Mouse (Mus musculus) testis, postnatal 10 days (tissue): ENCODE data around the gene Fgd5.
"Not testable (repeated sequence)": the region's sequence is repeated elsewhere in the genome, so short reads cannot be mapped to it uniquely, and the experiment has no call there.

Source experiments
- DNase-seq: peaks from one replicate; pipeline ENCODE4 v3.0.0; 2021; ENCODE audit warnings: low spot score

Gene Fgd5

DNA sequence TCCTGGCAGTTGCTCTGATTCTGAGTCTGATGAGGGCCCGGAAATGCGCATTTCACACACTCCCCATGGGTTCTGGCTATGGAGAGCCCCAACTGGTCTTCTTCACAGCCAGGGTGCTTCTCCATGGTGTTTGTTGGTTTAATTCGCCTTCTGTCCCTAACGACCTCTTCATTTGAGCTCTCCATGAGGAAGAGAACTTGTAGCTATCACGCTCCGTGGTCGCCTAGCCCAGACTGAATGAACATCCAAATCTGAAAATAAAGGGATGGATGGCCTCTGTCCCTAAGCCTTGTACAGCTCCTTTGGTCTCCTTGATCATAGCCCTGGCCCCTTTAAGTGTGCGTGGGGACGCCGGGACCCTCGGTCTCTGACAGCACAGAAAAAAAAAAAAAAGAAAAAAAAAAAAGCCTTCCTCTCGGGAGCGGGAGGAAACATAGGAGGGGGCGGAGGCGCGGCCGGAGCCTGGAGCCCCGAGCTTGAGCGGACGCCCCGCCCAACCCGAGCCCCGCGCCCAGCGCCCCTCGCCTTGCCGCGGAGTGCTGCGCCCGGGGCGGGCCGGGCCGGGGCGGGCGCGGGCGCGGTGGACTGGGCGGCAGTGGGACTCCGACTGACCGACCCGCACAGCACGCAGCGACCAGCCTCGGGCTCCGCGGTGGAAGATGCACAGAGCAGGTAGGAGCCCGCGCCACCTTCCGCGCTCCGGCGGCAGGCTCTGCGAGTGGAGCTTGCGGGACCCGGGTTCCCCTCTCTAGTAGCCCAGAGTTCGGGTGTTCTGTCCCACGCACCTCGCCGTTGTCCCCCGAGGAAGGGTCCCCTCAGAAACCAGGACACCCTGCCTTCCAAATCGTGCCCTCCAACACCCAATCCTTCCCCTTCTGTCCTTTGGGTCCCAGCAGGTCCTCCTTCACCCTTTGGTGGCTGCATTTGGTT is at the start of gene Fgd5:
Fgd5 (plus strand) TSS at position 508 of the 930 bp plus-strand sequence.
- DNase-seq = peak; percentile 54

DNA sequence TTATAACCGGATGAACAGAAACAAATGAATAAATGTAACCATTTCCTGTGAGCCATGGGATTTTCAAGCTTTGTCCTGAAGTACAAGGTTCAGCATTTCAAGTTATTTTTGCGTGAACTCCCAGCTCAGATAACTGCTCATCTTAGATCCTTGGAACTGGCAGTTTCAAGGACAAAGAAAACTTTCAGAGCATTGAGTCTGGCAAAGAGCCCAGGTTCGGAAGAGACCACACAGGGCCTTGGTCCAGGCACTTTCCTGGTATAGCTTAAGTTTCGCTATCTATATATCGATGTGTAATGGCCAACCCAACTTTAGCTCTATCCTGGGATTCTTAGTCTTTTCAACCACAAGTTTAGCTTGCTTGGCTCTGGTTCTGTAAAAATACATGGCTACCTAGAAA is 47.4 kb upstream of the Fgd5 start:
- DNase-seq = no peak

DNA sequence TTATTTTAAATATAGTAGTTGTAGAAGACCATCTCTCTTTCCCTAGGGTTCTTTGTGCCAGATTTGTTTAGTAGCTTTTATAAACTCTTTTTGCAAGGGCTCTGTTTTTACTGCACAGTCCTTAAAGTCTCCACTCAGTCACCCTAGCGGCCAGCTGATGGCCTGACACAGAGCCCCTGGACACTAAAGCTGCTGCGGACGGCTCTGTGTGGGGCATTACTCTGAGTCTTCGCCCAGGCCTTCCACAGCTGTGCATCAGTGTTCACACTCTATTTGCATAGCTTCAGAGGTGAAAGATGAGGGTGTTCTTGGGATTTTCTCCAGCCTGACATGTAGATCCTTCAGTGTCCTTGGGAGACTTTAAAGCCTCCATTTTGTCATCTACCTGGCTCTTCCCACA is 40.2 kb upstream of the Fgd5 start:
- no peak for DNase-seq

DNA sequence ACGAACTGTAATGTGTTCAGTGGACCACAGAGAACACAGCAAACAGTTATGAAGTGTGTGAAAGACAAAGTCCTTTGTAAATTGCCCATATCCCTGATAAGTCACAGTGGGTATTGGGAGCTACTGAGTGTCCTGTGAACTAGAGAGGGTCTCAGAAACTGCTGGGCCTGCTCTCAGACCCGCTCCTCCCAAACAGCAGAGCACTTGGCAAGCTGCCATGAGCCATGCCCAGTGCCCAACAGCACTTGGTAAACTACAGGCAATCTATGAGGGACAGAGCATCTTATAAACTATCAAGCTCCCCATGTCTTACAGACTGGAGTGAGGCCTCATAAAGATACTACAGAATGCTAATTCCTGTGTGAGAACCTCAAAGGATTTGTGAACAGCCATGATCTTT is 30.3 kb upstream of the Fgd5 start:
- peak; percentile 52 for DNase-seq

DNA sequence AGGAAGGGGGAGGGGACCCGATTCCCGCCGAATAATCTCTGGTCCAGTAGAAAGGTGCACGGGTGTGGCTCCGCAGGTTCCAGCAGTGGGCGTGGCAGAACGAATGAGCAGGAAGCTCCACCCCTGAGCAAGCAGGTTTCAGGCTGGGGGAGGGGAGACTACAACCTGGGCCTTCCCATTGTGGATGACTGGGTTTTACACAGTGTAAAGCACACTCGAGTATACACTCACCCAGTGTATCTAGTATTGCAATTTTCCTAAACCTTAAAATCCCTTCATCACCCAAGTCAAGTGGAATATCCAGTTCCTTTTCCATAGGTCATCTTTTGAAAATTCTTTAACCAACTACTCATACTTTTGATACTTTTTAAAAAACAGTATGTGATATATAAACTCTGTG is 20.7 kb upstream of the Fgd5 start:
- DNase-seq = not testable (repeated sequence)

DNA sequence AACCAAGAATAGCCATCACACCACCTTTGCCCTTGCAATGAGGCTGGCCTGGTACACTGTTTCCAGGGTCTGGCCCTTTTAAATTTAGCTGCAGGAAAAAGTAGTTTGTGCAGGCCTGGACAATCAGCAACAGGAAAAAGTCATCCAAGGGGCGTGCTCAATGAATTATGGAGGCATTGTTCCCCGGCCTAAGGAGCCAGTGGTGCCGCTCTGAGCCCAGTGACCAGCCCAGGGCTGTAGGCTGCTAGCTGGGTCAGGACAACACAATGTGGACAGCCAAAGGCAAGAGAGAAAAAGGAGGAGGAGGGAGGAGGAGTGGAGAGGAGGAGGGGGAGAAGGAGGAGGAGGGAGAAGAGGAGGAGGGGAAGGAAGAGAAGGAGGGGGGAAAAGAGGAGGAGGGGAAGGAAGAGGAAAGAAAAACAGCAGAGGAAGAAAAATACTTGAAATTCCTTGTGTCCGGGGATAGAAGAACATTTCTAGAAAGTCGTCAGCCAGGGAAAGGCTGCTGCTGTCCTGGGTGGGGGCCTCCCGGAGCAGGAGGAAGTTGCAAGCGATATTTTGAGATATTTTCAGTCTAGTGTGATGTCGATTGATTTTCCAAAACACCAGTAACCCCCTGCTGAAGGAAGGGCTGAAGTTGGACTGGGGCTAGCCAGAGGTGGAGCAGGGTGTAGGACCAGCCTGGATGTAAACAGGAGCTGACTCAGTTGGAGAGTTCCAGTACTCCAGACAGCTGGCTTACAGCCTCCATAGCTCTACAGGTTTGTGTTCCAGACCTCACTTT is 18.5 kb upstream of the Fgd5 start:
- DNase-seq = no peak

DNA sequence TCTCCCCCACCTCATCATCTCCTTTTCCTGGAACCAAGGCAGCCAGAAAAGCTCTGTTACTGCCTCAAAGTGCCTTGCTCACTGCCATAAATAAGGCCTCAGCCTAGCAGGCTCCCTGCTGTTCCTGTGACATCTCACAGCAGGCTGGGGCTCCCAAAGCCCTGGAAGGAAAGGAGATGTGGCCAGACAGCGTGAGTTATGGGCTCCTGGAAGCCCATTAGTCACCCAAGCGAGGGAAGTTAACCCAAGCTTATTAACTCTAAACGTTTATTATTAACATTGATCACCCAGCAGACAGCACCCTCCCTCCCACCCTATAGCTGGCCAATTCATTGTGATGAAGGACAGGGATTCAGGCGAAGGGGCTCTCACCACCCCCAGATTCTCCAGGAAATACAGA is 15.2 kb upstream of the Fgd5 start:
- no peak for DNase-seq

DNA sequence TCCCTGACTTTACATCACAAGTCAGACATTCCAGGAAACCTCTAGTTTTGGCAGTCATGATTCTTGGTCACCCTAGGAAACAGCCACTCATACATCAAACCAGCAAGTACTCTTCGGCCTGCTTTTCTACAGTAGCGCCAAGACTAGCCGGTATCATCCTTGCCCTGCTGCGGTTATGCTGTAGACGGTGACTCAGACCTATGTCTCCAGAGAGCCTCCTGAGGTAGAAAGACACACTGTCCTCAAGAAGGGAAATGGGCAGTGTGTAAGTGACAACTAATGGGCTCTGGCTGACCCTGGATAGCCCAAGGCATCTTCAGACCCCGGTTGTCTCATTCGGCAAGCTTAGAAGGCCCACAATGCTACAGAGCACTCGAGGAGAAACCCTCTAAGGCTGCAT is 13.6 kb upstream of the Fgd5 start:
- no peak for DNase-seq

DNA sequence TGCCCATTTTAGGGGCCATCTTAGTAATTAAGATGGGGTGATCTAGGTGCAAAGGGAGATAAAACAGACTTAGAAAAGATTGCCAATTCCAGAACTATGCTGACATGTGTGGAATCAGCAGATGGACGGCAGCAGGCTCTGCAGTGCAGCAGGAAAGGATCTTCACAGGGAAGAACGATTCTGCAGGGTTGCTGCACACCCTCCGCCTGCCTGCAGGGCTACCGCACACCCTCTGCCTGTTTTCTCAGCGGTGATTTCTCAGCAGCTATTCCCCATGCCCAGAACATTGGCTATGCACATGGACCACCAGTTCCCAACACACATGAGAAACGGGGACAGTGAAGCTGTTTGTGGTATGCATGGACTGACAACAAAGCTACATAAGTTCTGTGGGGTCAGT is 12.7 kb upstream of the Fgd5 start:
- no peak for DNase-seq

DNA sequence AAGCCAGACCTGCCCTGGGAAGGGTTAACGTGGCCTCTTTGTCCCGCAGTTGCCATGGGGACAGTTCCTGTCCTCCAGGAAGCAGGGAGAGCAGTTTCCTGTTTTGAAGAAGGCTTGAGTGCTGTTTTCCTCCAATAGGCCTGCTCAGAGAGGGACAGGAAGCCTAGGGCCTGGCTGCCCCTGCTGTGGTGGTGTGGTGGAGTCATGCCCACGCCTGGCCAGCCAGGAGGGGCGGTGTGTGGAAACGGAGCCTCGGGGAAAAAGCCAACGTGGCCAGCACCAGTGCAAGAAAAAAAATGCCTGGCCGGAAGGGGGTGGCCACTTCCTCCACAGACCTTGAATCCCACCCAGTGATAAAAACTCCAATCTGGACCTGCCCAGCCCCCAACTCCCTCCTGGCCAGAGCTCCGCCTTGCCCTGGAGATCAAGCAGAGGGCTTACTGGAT is 6.5 kb upstream of the Fgd5 start:
- DNase-seq = peak; percentile 56

DNA sequence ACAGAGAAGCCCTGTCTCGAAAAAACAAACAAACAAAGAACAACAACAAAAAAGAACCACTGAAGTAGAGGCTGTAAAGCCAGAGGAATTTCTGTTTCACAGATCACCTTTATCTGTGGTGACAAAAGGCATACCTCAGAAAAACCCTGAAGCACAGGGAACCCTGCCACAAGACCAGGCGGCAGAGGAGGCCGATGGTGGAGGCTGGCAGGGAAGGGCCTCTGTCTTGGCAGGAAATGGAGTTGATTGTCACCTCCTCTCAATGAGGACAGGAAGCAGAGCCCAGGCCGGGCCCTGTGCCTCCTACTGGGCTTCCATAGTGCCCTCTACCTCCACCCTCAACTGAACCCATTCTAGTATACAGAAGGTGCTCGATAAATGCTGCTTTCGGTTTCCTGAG is 4.7 kb upstream of the Fgd5 start:
- no peak for DNase-seq

DNA sequence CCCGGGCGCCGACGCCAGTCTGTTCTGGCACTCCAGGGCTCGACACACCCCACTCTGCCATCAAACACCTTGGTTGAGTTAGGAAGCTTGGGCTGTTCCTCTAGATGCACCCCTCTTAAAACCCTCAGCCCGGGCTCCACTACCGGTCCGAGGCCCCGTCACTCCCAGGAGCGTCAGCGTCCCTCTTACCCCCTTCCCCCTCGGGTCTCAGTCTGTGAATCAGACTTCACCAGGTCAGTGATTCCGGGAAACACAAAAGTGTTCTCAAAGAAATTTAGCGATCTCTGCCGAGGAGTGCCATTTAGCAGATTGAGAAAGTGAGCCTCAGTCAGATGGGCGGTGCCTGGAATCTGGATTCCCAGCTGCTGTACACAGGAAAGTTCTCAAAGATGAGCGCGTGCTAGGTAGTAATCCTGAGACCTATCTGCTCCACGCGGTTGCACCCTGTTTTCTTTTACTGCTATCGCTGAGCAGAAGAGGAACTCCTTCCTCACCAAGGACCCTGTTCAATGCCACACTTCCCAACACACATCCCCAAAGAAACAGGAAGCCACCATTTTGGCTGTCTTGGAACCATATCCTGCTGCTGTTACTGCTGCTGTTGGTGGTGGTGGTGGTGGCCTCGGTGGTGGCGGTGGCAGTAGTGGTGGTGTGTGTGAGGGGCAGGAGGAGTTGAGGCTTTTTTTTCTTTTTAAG is 771 bp downstream of the Fgd5 start:
- no peak for DNase-seq

DNA sequence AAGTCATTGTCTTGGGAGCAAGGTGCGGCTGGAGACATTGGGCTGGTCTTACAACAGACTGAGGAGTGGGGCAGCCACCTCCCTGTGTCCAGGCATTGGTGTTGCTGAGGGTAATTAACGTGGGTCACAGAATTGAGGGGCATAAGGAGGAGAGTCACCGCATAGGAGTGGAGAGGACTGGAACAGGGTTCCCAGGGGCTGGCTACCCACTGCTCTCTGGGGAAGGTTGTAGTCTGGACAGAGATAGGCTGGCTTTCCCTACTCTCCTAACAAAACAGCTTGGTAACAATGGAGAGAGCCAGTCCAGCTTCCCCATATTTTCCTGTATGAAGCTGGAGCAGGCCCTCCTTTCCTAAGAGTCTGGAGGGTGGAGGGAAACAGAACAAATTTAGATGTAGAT is 1.3 kb downstream of the Fgd5 start:
- no peak for DNase-seq

DNA sequence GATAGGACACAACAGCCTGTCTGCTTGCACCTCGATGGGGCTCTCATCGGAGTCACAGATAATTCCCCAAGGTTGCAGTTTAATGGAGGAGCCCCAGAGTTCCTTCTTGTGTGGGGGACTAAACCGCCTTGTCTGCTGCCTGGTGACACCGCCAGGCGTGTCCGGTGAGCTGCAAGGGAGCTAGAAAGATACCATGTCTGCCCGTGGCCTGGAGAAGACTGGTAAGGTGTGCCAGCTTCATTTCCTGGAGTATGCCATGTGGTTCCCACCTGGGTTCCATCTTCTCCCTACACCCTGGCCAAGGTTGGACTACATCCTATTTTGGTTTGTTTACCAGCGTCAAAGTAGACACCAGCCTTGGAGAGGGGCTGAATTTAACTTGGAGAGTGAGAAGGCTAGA is 11.4 kb downstream of the Fgd5 start:
- DNase-seq = no peak

DNA sequence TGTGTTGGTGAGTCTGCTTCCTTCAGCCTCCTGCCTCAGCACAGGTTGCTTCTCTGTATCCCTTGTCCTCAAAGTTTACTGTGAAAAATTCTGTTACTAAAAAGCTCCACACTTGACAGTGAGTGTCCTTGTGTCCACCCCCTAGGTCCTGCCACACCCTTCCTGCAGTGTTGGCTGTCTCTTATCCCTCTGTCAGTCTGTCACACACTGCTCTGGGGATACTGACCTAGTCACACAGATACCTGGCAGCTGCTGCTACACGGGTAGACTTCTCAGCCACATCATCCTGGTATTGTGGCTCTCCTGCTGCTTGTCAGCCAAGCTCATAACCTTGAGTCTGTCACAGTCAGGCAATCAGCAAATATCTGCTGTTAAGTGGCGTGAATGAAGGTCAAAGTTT is 14.1 kb downstream of the Fgd5 start:
- no peak for DNase-seq

DNA sequence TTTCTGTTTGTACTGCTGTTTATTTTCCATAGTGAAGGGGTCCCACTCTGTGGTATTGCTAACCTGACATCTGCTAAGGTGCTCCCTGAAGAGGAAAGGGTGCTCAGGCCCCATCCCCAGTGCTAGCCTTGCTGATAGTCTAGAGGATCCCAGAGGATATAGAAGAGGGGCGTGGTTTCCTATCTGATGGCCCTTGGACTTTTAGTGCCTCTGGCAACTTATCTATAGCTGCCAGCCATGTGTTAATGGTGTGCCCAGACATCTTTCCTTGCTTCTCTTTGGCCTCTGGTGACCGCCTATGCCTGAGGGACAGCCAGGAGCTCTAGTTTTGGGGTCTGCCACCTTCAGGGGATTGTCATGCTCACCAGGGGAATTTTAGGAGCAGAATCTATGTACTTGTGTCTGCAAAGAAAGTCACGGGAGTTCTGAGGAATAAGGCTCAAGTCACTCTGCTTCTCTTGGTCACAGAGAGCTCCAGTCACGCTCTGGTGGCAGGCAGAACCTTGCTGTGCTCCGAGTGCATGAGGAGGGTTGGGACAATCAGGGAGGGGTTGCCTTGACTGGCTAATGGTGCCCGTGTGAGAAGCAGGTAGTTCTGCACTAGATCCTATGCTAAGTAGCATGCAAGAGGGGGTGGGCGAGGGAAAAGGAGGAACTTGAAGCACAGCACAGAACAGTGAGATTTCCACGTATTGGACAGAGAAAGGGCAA is 15.3 kb downstream of the Fgd5 start:
- no peak for DNase-seq

DNA sequence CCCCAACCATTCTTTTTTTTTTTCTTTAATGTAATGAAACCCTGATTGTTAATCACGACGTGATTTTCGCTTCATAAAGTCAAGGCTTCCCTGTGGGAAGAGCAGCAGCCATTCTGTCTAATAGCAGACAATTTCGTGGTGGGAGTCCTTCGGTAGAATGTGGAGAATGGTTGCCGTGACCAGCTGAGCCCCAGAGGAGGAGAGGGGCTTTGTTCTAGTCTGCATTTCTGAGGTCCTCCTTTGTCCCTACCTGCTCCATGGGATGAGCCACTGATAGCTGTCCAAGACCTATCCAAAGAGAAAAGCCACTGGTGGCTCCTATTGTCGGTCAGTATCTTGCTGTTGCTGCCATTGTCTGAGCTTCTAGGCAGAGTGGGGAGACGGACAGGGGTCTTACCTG is 17.4 kb downstream of the Fgd5 start:
- DNase-seq = no peak

DNA sequence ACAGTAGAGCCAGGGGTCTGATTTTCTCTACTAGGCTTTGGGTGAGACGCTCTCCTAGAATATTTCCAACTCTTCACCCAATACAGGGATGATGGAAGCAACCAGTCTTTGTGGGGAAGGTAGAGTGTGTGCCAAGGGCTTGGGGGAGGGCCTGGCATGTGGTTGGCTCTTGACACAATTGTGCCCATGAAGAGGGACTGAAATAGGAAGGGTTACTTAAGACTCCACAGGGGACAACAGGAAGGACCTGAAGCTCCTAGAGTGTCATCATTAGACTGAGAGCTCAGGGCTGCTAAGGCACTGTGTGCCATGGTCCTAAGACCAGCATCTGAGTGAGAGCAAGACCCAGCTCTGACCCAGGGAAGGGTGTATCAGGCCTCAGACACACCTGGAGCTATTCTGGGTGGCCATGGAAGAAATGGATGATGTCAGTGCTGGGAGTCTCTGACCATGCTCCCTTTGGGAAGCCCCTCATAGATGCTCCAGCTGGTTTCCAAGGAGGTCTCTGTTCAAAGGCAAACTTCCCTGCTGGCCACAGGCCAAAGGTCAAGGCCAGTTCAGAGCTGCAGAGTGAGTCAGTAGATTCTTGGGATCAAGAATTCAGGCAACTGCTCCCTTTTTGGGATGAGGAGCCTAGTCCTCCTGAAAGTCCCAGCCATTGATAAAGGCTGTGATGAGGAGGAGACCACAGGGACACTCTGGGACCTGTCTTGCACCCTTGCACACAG is 24.0 kb downstream of the Fgd5 start:
- no peak for DNase-seq

DNA sequence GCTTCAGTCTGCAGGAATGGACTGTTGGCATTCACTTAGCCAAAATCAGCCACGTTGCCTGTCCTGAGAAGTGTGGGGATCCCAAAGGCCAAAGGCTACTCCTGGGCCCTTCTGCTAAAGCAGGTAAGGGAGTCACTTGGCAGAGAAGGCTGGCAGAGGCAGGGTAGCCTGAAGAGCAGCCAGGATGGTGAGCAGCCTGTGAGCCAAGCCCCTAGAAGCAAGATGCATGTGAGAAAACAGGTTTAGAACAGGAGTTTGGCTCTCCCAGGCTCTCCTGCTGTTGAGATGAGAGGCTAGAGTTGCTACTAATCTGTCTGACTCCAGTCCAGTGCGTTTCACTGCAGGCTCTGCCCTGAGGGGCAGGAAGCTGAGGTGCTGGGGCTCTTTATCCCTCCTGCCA is 25.0 kb downstream of the Fgd5 start:
- no peak for DNase-seq

DNA sequence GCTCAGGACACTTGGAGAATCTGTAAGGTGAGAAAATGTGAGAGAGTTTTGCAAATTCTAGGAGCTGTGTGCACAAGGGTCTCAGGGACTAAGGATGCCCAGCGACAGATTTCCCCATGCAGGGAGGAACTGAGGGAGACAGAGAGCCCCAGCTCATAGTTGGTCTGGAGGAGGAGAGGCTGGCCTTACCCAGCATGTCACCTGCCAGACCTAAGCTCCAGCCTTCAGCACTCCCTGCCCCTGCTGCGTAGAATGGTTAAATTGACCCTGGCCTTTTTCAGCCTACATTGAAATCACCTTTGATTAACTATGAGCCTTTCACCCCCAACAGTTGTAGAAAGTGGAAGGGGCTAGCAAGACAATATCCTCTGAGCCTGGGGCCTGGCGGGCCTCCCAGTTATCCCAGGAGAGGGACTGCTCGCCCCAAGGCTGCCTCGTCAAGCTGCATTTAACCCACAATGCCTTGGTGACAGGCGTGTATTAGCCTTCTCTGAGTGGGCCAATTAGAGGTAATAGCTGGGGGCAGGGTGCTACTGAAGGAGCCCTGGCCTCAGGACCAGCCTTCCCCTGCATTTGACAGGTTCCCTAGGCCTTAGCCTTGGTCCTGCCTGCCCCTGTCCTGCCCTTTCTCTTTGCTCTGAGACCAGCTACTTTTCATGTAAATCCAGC is 25.6 kb downstream of the Fgd5 start:
- no peak for DNase-seq

DNA sequence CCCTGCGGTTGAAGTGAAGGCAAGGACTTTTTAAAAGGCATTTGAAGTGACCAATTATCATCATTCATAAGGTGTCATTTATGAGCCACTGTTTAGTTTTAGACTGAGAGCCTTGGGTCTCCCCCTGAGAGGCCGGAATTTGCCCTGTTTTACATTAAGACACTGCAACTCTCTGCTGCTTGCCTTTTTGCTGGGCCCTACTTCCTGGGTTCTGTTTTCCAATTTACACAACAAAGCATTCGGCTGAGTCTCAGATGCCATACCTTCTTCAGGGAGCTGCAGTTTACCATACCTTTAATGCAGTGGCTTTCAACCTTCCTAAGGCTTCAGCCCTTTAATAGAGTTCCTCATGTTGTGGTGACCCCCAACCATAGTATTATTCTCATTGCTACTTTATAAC is 26.1 kb downstream of the Fgd5 start:
- DNase-seq = no peak
